Mouse (Mus musculus) right cerebral cortex, postnatal 14 days (tissue): Measurements from ENCODE around the gene Gm49394.

Experiments
- DNase-seq: peaks from one replicate; pipeline ENCODE4 v3.0.0; 2022

The Gm49394 gene

DNA sequence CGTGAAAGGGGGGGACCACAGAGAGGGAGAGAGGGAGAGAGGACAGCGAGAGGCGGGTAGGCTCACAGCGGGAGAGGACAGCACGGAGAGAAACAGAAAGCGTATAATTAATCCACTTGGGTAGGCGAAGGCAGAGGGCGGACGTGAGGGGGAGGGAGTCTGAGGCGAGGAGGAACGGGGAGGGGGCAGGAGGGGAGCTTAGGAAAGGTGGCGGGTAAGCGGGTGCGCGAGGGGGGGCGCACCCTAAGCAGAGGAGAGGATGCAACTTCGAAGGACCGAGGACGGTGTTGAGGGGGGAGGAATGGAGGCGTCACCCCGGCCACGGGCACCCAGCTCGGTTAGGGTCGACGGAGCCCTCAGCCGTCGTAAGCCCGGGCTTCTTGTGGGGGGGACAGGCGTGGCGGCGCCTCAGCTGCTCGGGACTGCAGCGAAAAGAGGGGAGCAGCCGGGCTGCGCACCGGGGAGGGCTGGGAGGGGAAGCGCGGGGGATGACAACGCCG, 11.0 kb downstream of the Gm49394 start:
- DNase-seq: no peak

GRCm38 (mm10) chr7:142657821-142658614, 11.7 kb downstream of the Gm49394 start:
- no peak for DNase-seq

DNA sequence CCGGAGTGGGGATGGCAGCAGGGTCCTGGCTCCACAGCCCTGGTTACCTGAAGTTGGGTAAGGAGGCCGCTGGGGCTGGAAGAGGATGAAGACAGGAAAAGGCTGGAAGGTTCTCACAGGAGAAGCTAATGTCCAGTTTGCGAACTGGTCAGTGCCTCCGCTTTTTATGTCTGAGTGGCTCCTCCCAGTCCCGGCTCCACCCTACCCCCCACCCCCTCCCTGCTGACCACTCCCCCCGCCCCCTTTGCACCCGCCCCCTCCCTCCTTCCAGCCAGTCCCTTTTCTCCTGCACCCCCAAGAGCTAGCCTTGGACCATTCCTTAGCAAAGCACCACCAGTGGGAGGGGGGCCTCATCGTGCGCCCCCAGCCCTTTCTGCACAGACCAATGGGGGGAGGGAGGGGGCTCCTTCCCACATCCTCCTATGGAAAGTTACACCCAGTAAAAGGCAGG, 12.4 kb downstream of the Gm49394 start:
- DNase-seq: no peak

DNA sequence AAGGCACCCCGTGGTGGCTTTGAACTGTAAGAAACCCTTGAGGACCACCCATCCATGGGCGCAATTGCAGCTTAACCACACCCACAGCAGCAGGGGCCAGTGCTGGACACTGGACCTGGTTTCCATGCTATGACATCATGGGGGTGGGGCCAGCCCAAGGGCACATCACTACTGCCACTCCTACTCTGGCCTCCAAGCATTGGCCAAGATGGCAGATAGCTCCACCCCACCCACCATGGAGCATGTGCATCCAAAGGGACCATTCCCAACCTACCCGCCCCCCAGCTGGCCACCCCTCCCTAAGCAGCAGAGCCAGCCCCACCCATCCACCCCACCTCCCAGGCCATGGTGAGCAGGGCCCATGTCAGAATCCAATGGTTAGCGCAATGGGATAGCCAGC, 13.7 kb downstream of the Gm49394 start:
- no peak for DNase-seq

- no peak for DNase-seq
These were observed 14.1 kb downstream of the Gm49394 start for GRCm38 (mm10) chr7:142655633-142656032.

GRCm38 (mm10) chr7:142653726-142654125, 16.0 kb downstream of the Gm49394 start:
- no peak for DNase-seq

DNA sequence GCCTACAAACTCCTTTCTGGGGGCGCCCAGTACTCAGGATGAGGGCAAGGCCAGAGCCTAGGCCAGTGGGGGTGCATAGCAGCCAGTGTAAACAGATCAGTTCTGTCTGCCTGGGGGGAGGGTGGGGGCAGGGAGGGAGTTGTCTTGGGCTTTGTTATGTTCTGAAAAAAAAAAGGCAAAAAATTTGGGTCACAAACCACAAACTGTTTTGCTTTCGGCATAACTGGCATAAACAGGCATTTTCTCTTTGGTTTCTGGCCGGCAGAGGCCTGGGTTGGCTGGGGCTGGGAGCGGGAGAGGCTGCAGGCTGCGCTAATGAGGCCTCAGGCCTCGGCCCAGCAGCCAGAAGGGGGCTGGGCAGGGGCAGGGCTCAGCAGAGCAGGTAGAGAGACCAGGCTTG, 23.1 kb downstream of the Gm49394 start:
- DNase-seq: no peak

DNA sequence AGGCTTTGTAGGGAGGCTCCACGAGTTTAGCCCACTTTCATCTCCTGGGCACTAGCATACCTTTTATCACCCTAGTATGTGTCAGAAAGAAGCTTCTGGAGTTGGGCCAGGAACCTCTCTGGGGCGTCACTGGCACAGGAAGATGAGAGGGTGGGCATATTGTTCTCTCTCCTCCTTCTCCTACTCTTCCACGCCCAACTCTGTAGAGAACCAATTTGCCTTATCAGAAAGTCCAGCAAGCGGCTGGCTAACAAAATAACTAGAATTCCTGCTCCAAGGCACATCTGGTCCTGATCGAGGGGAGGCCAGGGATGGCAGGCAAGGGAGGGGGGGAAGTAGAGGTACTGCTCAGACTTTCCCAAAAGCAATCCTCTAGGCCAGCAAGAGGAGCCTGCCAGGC, 24.7 kb downstream of the Gm49394 start:
- DNase-seq: no peak

GRCm38 (mm10) chr7:142636178-142636577, 33.6 kb downstream of the Gm49394 start:
- DNase-seq: no peak

DNA sequence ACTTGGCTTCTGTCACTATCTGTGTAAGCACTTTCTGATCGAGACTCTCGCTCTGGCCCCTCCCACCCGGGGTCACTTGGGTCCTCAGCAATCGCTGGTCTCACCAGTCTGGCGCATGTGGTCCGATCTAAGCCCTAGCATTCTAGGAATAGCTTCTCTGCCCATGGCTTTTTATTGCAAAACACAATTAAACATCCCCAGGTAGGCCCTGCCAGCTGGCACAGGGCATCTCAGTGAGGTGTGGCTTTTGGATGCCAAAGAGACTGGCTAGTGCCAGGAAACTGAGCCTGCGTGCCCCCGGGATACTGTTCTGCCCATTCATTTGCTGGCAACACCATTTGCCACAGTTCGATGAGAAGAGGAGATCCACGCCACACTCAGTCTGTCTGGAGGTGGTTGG, 39.1 kb downstream of the Gm49394 start:
- DNase-seq: no peak

- no peak for DNase-seq
These were observed 39.9 kb downstream of the Gm49394 start for GRCm38 (mm10) chr7:142629806-142630205.

DNA sequence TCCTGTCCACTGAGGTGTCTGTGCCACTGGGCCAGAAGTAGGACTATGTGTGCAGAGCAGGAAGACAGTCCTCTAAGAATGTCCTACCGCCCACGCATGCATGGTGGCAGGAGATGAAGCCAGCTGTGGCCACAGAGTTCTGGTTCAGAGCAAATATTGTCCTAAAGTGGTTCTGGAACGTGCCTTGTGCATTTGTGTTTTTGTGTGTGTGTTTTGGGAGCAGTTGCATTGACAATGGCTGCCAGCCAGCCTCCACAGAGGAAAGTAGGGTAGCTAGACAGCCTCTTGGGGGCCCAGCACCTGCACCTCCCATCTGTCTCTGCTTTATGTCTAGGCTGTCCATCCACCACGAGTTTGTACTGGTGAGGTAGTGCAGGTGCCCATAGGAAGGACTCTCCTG, 47.6 kb downstream of the Gm49394 start:
- DNase-seq: no peak

GRCm38 (mm10) chr7:142613077-142613476, 56.7 kb downstream of the Gm49394 start:
- DNase-seq: no peak

DNA sequence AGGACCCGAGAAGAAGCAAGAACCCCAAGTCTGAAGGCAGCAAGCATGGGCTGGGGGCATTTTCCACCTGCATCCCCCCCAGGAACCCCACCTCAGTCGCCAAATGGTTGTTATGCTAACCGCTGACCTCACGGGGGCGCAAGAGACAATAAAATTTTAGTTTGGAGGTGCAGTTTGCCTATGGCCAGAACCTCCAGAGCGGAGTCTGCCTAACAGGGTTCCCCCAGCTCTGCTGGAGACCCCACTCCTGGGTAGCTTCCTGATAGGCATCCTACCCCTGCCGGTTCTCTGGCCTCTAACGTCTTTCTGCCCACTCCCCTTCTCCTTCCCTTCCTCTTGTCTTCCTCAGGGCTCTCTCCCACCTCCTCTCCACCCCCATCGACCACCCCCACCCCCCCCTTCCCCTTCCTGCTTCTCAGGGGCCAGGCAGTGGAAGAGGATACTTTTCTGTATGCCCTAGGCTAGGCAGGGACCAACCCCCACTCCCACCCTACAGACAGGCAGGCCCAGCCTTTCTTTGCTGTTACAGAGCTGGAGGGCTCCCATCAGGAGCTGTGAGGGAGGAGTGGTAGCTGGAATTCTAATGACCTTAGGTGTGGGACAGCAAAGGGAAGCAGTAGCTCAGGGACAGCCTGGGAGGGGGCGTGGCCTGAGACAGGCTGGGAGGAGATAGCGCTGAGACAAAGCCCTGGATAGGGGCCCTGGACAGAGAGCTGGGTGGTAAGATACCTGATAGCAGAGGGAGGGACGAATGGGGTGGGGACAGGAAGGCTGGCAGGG, 58.9 kb downstream of the Gm49394 start:
- peak; percentile 47 for DNase-seq

- no peak for DNase-seq
These were observed 68.8 kb downstream of the Gm49394 start for GRCm38 (mm10) chr7:142600921-142601320.
